Mouse (Mus musculus) lung, postnatal 0 days (tissue): ENCODE measurements around the gene Il6st.

ENCODE experiments used
- CTCF ChIP-seq: IDR thresholded peaks from 2 replicates; pipeline ENCODE4 v1.5.1; 2016; ENCODE audit warnings: antibody characterized with exemption, mild to moderate bottlenecking
- EP300 ChIP-seq: IDR thresholded peaks from 2 replicates; pipeline ENCODE4 v1.6.1; 2016; ENCODE audit warnings: antibody characterized with exemption, mild to moderate bottlenecking, control low read depth

- no peak for TF ChIP-seq CTCF
- TF ChIP-seq EP300 = no peak
Observed at GRCm38 (mm10) chr13:112527186-112527585, 63.3 kb downstream of the Il6st start.
